Mouse (Mus musculus): ENCODE measurements around the gene Pik3c2g. TPM values are rescaled to one million over a fixed set of nuclear protein-coding genes. Genes with fewer than 3 reads are reported as not detected.

Pik3c2g gene
- polyA plus RNA-seq, 1 experiment from 2014 or later, result 1.8 TPM

DNA sequence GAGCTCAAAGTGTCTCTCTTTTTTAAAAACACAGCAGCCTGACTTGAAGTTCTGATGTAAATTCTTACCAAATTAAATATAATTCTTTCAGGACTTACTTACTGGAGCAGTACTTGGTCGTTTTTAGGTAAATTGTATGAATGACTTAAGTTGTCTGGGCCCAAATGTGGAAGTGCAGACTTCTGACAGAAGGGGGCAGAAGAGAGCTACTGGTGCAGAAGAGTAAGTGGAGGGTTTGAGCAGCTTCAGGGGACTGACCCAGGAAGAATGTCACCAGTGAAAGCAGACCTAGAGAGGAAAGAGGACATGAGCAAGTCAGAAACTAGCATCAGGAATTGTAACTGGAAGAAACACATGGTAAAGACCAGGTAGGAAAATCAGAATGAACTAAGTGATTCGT lies 193.0 kb downstream of the Pik3c2g start:
- H3K4me3 ChIP-seq, result no peak overlapping the region
- H3K27ac ChIP-seq, result no peak overlapping the region
- H3K9ac ChIP-seq, result no peak overlapping the region
- no peak for ATAC-seq
- H3K9me3 ChIP-seq (replicated peaks), result 0 out of 2 replicates have a peak, but pooled peaks cover 4% of the 10 kb centered on the region
- no peaks in the 10 kb centered on the region for H3K27me3 ChIP-seq (replicated peaks)
- H3K4me2 ChIP-seq, result no peak overlapping the region
- no peaks in the 10 kb centered on the region for H3K36me3 ChIP-seq
- no peaks in the 10 kb centered on the region for H3K4me1 ChIP-seq
- 72% methylated on average over 2 of the region's 2 CpGs for WGBS (ENCODE audit: insufficient replicate concordance)

DNA sequence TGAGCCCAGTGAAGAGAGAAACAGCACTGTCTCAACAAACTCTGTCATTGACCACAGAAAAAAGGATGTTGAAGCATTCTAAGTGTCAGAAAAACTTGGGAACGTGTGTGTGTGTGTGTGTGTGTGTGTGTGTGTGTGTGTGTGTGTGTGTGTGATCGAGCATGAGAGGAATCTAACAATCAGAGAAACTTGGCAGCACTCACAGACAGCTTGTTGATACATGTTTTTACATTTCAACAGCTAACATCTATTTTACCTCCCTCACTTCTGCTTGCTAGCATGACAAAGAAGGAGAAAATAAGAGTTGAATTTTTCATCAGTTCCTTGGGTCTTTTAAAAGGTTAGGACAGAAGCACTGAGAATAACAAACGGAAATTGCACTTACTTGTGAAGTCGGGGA lies 202.5 kb downstream of the Pik3c2g start:
- no peaks in the 10 kb centered on the region for H3K9me3 ChIP-seq (replicated peaks)
- WGBS (ENCODE audit: insufficient replicate concordance), result 55% methylated on average over 4 of the region's 4 CpGs
- H3K27ac ChIP-seq, result no peak overlapping the region
- no peak overlapping the region for H3K4me2 ChIP-seq
- no peak overlapping the region for H3K9ac ChIP-seq
- H3K4me1 ChIP-seq, result no peaks in the 10 kb centered on the region
- H3K36me3 ChIP-seq, result no peaks in the 10 kb centered on the region
- H3K27me3 ChIP-seq (replicated peaks), result no peaks in the 10 kb centered on the region
- H3K4me3 ChIP-seq, result no peak overlapping the region
- no peak for ATAC-seq

DNA sequence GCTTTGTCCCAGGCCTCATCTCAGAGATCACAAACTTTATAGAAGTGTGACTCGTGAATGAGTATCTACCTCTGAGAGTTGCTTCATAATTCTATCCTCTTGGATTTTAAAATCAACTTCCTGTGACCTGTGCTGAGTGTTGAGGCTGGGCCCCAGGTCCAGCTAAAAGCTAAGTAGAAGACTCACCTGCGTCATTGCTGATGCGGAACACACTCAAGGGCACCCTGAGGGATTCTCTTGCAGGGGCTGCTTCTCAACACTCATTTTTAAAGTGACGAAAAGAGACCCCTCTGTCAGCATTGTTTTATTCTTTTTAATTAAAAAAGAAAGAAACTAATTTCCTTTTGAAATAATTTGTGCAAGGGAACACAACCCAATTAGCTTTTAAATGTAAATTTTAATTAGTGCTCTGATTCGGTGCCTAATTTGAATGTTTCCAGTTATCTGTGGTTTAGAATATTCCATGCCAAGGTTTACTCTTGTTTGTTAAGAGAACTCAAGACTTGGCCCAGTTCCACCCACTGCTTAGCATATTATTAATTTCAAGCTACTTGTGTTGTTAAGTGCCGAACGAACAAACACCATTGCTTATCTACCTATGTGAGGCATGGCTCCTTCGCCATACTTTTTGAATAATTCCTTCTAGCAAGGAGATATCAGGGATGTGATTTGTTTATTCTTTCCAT lies 212.7 kb downstream of the Pik3c2g start:
- WGBS (ENCODE audit: insufficient replicate concordance), result 72% methylated on average over 8 of the region's 8 CpGs
- Histone ChIP-seq H3K4me1 (no peaks in the 10 kb centered on the region), H3K9ac (no peak overlapping the region), H3K9me3 (replicated peaks) (no peaks in the 10 kb centered on the region), H3K36me3 (no peaks in the 10 kb centered on the region), H3K4me2 (no peak overlapping the region), H3K27ac (no peak overlapping the region), H3K27me3 (replicated peaks) (no peaks in the 10 kb centered on the region), H3K4me3 (no peak overlapping the region)
- no peak for ATAC-seq

DNA sequence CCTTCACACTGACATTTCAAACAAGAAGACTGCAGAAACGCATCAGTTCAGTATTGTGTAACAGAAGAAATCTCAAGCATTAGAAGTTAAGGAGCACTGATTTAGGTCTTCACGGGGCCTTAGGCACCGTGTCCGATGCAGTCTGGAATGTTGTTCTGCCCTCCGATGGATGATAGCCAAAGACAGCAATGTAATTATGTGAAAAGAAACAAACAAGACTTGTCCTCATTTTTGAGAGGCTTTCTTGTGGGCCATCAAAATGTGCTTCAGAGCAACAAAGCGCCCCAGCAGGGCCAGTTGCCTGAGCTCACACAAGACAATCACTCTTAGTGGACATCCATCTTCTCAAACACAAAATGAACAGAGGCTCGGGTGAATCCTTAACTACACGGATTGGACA lies 234.9 kb downstream of the Pik3c2g start:
- Histone ChIP-seq H3K4me1 (no peaks in the 10 kb centered on the region), H3K36me3 (no peaks in the 10 kb centered on the region), H3K27me3 (replicated peaks) (no peaks in the 10 kb centered on the region), H3K4me2 (no peak overlapping the region), H3K4me3 (no peak overlapping the region), H3K27ac (no peak overlapping the region), H3K9me3 (replicated peaks) (0 out of 2 replicates have a peak, but pooled peaks cover 4% of the 10 kb centered on the region), H3K9ac (no peak overlapping the region)
- WGBS (ENCODE audit: insufficient replicate concordance), result 80% methylated on average over 8 of the region's 8 CpGs
- ATAC-seq, result no peak

DNA sequence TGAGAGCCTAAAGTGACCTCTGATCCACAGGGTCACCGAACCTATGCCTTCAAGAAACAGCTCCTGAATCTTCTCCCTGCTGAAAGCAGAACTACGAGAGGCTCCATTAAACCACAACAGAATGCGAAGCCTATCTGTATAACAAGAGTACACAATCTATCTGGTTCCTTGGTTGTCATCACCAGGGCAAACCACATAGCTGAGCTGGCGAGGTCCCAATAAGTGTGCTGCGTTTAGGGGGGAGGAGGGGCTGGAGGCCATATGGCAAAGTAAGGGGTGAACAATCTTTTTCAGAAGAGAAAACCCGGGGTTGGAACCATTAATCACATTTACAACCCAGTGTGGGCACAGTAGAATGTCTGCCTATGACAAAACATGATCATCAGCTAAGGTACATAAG lies 251.2 kb downstream of the Pik3c2g start:
- Histone ChIP-seq H3K27ac (no peak overlapping the region), H3K4me2 (no peak overlapping the region), H3K4me3 (no peak overlapping the region), H3K9me3 (replicated peaks) (0 out of 2 replicates have a peak, but pooled peaks cover 15% of the 10 kb centered on the region), H3K4me1 (no peaks in the 10 kb centered on the region), H3K27me3 (replicated peaks) (no peaks in the 10 kb centered on the region), H3K9ac (no peak overlapping the region), H3K36me3 (no peaks in the 10 kb centered on the region)
- 65% methylated on average over 6 of the region's 6 CpGs for WGBS (ENCODE audit: insufficient replicate concordance)
- no peak for ATAC-seq

DNA sequence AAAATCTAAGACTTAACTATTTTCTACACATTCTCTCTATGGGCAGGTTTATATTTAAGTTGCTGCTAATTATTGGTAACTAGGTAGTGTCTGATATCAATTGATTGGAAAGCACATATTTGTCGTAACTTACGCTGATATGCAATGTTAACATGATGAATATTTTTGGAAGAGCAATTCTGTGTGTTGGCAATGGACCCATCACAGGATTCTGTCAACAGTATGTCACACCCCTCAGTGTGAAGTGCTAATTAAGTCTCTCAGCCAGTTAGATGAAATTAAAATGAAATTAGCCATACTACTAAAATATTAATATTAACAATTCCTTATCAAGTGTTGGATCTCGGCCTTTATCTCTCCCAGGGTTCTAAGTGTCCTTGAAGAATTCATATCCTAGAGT lies 251.7 kb downstream of the Pik3c2g start:
- Histone ChIP-seq H3K4me1 (no peaks in the 10 kb centered on the region), H3K36me3 (no peaks in the 10 kb centered on the region), H3K27ac (no peak overlapping the region), H3K4me3 (no peak overlapping the region), H3K4me2 (no peak overlapping the region), H3K9ac (no peak overlapping the region), H3K27me3 (replicated peaks) (no peaks in the 10 kb centered on the region), H3K9me3 (replicated peaks) (0 out of 2 replicates have a peak, but pooled peaks cover 15% of the 10 kb centered on the region)
- 61% methylated on average over 3 of the region's 3 CpGs for WGBS (ENCODE audit: insufficient replicate concordance)
- no peak for ATAC-seq

DNA sequence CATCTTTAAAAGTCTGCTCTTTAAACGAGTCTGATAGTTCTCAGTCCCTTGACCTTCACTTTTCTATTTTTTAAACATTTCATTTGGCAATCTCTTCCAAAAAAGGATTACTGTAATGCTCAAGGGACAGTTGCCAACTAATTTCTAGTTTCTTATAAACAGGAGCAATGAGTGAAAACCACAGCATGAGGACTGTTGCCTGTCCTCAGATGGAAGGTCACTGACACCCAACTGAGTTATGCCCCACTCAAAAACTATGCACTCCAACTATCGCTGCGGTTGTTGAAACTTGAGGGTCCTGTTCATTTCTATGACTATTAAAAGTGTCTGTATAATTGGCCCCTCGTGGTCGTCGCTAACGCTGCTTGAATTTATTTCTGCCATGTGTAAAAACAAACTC lies 252.9 kb downstream of the Pik3c2g start:
- no peak overlapping the region for H3K4me3 ChIP-seq
- no peaks in the 10 kb centered on the region for H3K4me1 ChIP-seq
- no peaks in the 10 kb centered on the region for H3K36me3 ChIP-seq
- H3K9me3 ChIP-seq (replicated peaks), result 0 out of 2 replicates have a peak, but pooled peaks cover 12% of the 10 kb centered on the region
- no peak overlapping the region for H3K27ac ChIP-seq
- no peak overlapping the region for H3K9ac ChIP-seq
- WGBS (ENCODE audit: insufficient replicate concordance), result 75% methylated on average over 7 of the region's 7 CpGs
- no peak overlapping the region for H3K4me2 ChIP-seq
- no peak for ATAC-seq
- H3K27me3 ChIP-seq (replicated peaks), result no peaks in the 10 kb centered on the region

DNA sequence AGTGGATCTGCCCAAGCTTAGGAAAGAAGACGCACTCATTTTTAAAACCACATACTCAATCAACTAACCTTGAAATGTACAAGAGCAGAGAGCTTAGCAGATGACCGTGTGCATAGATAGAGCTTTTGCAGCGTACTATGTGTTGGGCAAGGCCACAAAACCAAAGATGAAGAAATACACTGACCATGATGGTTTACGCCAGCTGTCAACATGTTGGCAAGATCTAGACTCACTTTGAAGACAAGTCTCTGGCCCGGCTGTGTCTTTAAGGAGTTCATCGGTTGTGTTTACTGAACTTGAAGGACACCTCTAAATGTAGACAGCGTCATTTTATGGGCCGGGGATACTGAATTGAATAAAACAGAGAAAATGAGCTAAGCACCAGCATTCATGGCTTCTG lies 254.3 kb downstream of the Pik3c2g start:
- H3K4me3 ChIP-seq, result no peak overlapping the region
- no peaks in the 10 kb centered on the region for H3K36me3 ChIP-seq
- H3K27me3 ChIP-seq (replicated peaks), result no peaks in the 10 kb centered on the region
- no peaks in the 10 kb centered on the region for H3K4me1 ChIP-seq
- no peak overlapping the region for H3K4me2 ChIP-seq
- H3K9me3 ChIP-seq (replicated peaks), result 0 out of 2 replicates have a peak, but pooled peaks cover 12% of the 10 kb centered on the region
- H3K9ac ChIP-seq, result no peak overlapping the region
- ATAC-seq, result no peak
- WGBS (ENCODE audit: insufficient replicate concordance), result 75% methylated on average over 8 of the region's 8 CpGs
- H3K27ac ChIP-seq, result no peak overlapping the region

DNA sequence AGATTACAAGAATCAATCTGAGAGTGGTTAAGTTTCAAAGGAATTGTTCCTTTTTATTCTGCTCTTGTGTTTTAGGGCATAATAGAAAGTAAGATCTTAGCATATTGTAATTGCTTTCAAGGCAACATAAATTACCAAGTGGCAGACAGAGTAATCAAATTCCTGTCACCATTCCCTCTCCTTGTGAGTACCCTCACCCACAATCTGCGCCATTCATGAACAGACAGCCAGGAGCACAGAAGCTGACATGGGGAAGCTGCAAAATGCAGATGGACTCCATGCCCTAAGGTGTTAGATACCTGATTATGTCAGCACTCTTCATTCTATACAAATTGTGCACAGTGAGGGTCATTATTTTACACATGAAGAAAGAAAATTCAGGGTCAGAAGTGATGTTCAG lies 255.6 kb downstream of the Pik3c2g start:
- Histone ChIP-seq H3K9me3 (replicated peaks) (0 out of 2 replicates have a peak, but pooled peaks cover 12% of the 10 kb centered on the region), H3K4me1 (no peaks in the 10 kb centered on the region), H3K27ac (no peak overlapping the region), H3K36me3 (no peaks in the 10 kb centered on the region), H3K4me2 (no peak overlapping the region), H3K27me3 (replicated peaks) (no peaks in the 10 kb centered on the region), H3K4me3 (no peak overlapping the region), H3K9ac (no peak overlapping the region)
- no peak for ATAC-seq
- 68% methylated on average over 1 of the region's 1 CpGs for WGBS (ENCODE audit: insufficient replicate concordance)

DNA sequence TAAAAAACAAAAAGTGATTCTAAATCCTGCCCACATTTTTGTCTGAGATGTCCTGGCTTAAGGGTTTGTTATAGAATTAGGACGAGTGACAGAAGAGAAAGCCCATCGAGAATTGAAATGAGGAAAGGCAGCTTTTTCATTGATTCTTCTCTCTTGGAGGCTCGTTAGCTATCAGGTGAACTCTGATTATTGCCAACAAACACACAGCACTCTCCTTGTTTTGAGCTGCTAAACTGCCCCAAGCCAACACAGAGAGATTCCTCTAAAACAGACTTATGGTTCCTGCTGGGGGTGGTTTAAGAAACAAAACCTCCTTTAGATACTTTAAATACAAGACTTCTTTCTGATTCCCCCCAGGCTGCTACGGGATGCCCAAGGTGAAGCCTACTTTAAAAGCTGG lies 256.5 kb downstream of the Pik3c2g start:
- no peak overlapping the region for H3K4me2 ChIP-seq
- no peak for ATAC-seq
- no peak overlapping the region for H3K9ac ChIP-seq
- no peak overlapping the region for H3K4me3 ChIP-seq
- no peaks in the 10 kb centered on the region for H3K4me1 ChIP-seq
- H3K27ac ChIP-seq, result no peak overlapping the region
- no peaks in the 10 kb centered on the region for H3K27me3 ChIP-seq (replicated peaks)
- whole genome bisulfite sequencing (ENCODE audit: insufficient replicate concordance), result 63% methylated on average over 4 of the region's 4 CpGs
- 0 out of 2 replicates have a peak, but pooled peaks cover 12% of the 10 kb centered on the region for H3K9me3 ChIP-seq (replicated peaks)
- H3K36me3 ChIP-seq, result no peaks in the 10 kb centered on the region

DNA sequence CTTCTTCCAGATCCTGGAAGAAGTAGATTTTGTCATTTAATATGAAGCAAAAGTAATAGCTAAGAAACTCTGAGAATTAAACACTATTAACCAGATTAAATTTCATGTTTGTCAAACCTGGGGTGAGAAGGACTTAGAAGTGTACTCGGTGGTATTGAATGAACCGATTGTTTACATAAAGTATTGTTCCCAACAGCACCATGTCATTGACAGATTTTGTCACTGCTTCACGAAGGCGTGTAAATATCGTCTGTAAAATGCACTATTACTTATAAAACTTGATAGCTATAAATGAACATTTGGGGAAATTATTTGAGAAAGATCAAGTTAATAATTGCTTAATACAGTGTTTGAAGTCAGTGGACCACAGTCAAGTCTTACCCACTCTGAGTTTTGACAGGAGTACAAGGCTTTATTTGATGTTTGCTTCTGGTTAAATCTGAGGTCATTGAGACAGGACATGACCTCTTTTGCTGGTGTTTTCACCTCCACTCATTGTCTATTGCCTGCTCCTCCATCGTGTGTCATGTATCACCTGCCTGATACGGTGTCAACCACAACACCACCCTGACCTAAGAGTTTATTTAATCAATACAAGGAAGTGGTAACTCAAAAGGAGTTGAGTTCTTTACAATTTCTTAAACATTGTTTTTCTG lies 260.0 kb downstream of the Pik3c2g start:
- H3K4me1 ChIP-seq, result no peaks in the 10 kb centered on the region
- H3K9ac ChIP-seq, result no peak overlapping the region
- no peak overlapping the region for H3K4me2 ChIP-seq
- H3K36me3 ChIP-seq, result no peaks in the 10 kb centered on the region
- H3K27me3 ChIP-seq (replicated peaks), result no peaks in the 10 kb centered on the region
- ATAC-seq, result no peak
- 66% methylated on average over 7 of the region's 7 CpGs for WGBS (ENCODE audit: insufficient replicate concordance)
- H3K27ac ChIP-seq, result no peak overlapping the region
- no peak overlapping the region for H3K4me3 ChIP-seq
- no peaks in the 10 kb centered on the region for H3K9me3 ChIP-seq (replicated peaks)

DNA sequence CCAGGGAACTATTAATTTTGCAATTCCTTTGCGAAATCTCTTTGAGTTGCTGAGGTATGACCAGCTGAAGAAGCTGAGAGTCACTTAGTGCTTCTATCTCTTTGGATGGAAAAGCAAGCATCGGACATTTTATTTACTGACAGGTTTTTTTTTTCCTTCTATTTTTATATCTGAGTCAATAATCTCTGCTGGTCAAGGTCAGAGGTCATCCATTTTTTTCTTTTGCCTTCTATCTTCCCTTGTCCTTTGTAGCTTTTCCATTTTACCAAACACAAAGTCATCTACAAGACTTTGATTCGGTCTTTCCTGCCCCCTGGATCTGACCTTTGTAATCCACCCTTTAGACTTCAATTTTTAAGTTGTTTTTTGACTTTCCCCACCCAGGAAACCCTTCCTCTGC lies 262.9 kb downstream of the Pik3c2g start:
- Histone ChIP-seq H3K4me3 (no peak overlapping the region), H3K27ac (no peak overlapping the region), H3K36me3 (no peaks in the 10 kb centered on the region), H3K4me1 (no peaks in the 10 kb centered on the region), H3K4me2 (no peak overlapping the region), H3K9me3 (replicated peaks) (peaks cover 2% of the 10 kb centered on the region; the same call in 1 of the 2 replicates), H3K27me3 (replicated peaks) (no peaks in the 10 kb centered on the region), H3K9ac (no peak overlapping the region)
- no peak for ATAC-seq
- WGBS (ENCODE audit: insufficient replicate concordance), result 57% methylated on average over 3 of the region's 3 CpGs
